Mouse (Mus musculus) midbrain, embryonic 11.5 days (tissue): ENCODE results near the gene Ssc4d. TPM values are rescaled to one million over a fixed set of nuclear protein-coding genes. Genes with fewer than 3 reads are reported as not detected.

Experiments
- ATAC-seq: fragments of 200-750 bp; cut with Nextera tagmentation; 2 replicates; pipeline ENCODE4 v1.8.0; 2017; ENCODE audit warnings: moderate TSS enrichment, moderate library complexity; ENCODE audit not compliant: low FRiP score
- DNase-seq: peaks from one replicate; pipeline ENCODE4 v3.0.0; 2015; ENCODE audit warnings: low spot score; ENCODE audit errors: missing footprints
- H3K27ac ChIP-seq: fragments of 300-500 bp; sonication (generic); 2 replicates; pipeline ENCODE4 v1.5.1; 2014; ENCODE audit warnings: low read depth, low read length
- H3K27me3 ChIP-seq: fragments of 300-500 bp; sonication (generic); 2 replicates; pipeline ENCODE4 v1.6.1; 2014; ENCODE audit warnings: mild to moderate bottlenecking, low read length, moderate library complexity, mixed read lengths; ENCODE audit not compliant: control insufficient read depth, insufficient read depth
- H3K36me3 ChIP-seq: fragments of 300-500 bp; sonication (generic); 2 replicates; pipeline ENCODE4 v1.6.1; 2014; ENCODE audit warnings: mild to moderate bottlenecking, low read length, moderate library complexity, mixed read lengths; ENCODE audit not compliant: control insufficient read depth, insufficient read depth
- H3K4me1 ChIP-seq: fragments of 300-500 bp; sonication (generic); 2 replicates; pipeline ENCODE4 v1.6.1; 2014; ENCODE audit warnings: low read length; ENCODE audit not compliant: control insufficient read depth, insufficient read depth
- H3K4me2 ChIP-seq: fragments of 300-500 bp; sonication (generic); 2 replicates; pipeline ENCODE4 v1.6.1; 2014; ENCODE audit warnings: mild to moderate bottlenecking, moderate library complexity
- H3K4me3 ChIP-seq: fragments of 300-500 bp; sonication (generic); 2 replicates; pipeline ENCODE4 v1.5.1; 2014; ENCODE audit warnings: low read depth, low read length
- H3K9ac ChIP-seq: fragments of 300-500 bp; sonication (generic); 2 replicates; pipeline ENCODE4 v1.6.1; 2014; ENCODE audit warnings: low read length
- H3K9me3 ChIP-seq: fragments of 300-500 bp; sonication (generic); 2 replicates; pipeline ENCODE4 v1.6.1; 2016; ENCODE audit warnings: low read length; ENCODE audit not compliant: control insufficient read depth
- WGBS: fragments of 180-500 bp; shearing (Covaris S2); extraction: QIAGEN DNeasy Blood & Tissue Kit; methylation state at CpG from one replicate; pipeline ENCODE4 v1.1.7; 2014; 5-methylcytosine and 5-hydroxymethylcytosine counted together
- polyA plus RNA-seq: library from polyadenylated mRNA; unstranded; fragments of >200 nt; fragmentation: Nextera tagmentation; extraction: Ambion mirVana; gene quantifications from 2 replicates; pipeline ENCODE4 v1.2.1, GENCODE M21; 2014

The Ssc4d gene
- polyA plus RNA-seq, 1 experiment from 2014 or later: 0.68 TPM

DNA sequence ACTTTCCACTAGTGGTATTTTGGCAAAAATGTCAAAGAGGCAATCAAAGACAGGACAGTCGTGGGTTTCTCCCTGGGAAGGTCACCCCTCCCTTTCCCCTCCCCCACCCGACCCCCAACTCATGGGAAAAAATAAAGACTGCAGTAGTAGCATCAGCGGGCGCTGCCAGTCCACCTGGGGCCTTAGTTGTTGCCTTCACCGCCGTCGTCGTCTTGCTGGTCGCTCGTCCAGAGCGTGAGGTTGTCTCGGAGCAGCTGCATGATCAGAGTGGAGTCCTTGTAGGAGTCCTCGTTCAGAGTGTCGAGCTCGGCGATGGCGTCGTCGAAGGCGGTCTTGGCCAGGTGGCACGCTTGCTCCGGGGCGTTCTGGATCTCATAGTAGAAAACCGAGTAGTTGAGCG, 63.5 kb downstream of the Ssc4d start:
- H3K4me1 ChIP-seq: no peaks in the 10 kb centered on the region
- no peak overlapping the region for H3K4me3 ChIP-seq
- DNase-seq: no peak
- peaks cover 29% of the 10 kb centered on the region for H3K36me3 ChIP-seq
- H3K9ac ChIP-seq: no peak overlapping the region
- no peak overlapping the region for H3K4me2 ChIP-seq
- ATAC-seq: no peak
- H3K27ac ChIP-seq: no peak overlapping the region
- H3K27me3 ChIP-seq: no peaks in the 10 kb centered on the region
- no peaks in the 10 kb centered on the region for H3K9me3 ChIP-seq
- WGBS: 94% methylated on average over 25 of the region's 25 CpGs

Other genes with a start within 250 kb of the Ssc4d start
- gene Tmem120a, start 230.1 kb downstream of the Ssc4d start, polyA plus RNA-seq: 57.5 and 59.9 TPM in 2 replicates
- gene Styxl1, start 196.1 kb downstream of the Ssc4d start, polyA plus RNA-seq: not detected in 2 replicates
- 562 and 580 TPM in 2 replicates for gene Mdh2, start 196.1 kb downstream of the Ssc4d start, polyA plus RNA-seq
- 19.0 and 20.7 TPM in 2 replicates for gene Srrm3, start 167.6 kb downstream of the Ssc4d start, polyA plus RNA-seq
- 8.7 and 9.9 TPM in 2 replicates for gene Hspb1, start 86.6 kb downstream of the Ssc4d start, polyA plus RNA-seq
- gene Ywhag, start 39.9 kb downstream of the Ssc4d start, polyA plus RNA-seq: 182 and 188 TPM in 2 replicates
- gene Zp3, start 5.6 kb upstream of the Ssc4d start, polyA plus RNA-seq: not detected in 2 replicates
- gene Dtx2, start 20.3 kb upstream of the Ssc4d start, polyA plus RNA-seq: 23.2 and 29.6 TPM in 2 replicates
- gene Upk3b, start 64.0 kb upstream of the Ssc4d start, polyA plus RNA-seq: not detected in 2 replicates
- 0.29 and 0.88 TPM in 2 replicates for gene Upk3bl, start 80.0 kb upstream of the Ssc4d start, polyA plus RNA-seq
- gene Rasa4, start 109.4 kb upstream of the Ssc4d start, polyA plus RNA-seq: 5.9 and 6.9 TPM in 2 replicates
- 257 and 265 TPM in 2 replicates for gene Polr2j, start 142.1 kb upstream of the Ssc4d start, polyA plus RNA-seq
- gene Lrwd1, start 161.5 kb upstream of the Ssc4d start, polyA plus RNA-seq: 36.0 and 40.9 TPM in 2 replicates
- 15.7 and 18.9 TPM in 2 replicates for gene Alkbh4, start 161.6 kb upstream of the Ssc4d start, polyA plus RNA-seq
- 7.5 and 8.5 TPM in 2 replicates for gene Orai2, start 196.2 kb upstream of the Ssc4d start, polyA plus RNA-seq
- 74.2 and 87.6 TPM in 2 replicates for gene Prkrip1, start 224.4 kb upstream of the Ssc4d start, polyA plus RNA-seq